Mouse (Mus musculus): ENCODE data around the gene Timm9. TPM values are rescaled to one million over a fixed set of nuclear protein-coding genes. Genes with fewer than 3 reads are reported as not detected.

Timm9 gene
- total RNA-seq (2021): 10 to 100 TPM; 29.5 to 33.9 TPM
- long read RNA-seq, experiment 1, transcript Timm9-201 (4 exons, 794 nt): minor isoform, 5 of 17 reads
- long read RNA-seq, experiment 1, transcript Timm9-207 (5 exons, 718 nt): major isoform, 12 of 17 reads
- long read RNA-seq, experiment 1, partial matches to known transcripts: 0 of 17 reads
- long read RNA-seq, experiment 1, other reads (novel, unspliced or antisense): 0 of 17 reads
- long read RNA-seq, experiment 2, transcript Timm9-207 (5 exons, 718 nt): major isoform, 11 of 17 reads
- long read RNA-seq, experiment 2, partial matches to known transcripts: 1 of 17 reads
- long read RNA-seq, experiment 2, other reads (novel, unspliced or antisense): 1 of 17 reads

DNA sequence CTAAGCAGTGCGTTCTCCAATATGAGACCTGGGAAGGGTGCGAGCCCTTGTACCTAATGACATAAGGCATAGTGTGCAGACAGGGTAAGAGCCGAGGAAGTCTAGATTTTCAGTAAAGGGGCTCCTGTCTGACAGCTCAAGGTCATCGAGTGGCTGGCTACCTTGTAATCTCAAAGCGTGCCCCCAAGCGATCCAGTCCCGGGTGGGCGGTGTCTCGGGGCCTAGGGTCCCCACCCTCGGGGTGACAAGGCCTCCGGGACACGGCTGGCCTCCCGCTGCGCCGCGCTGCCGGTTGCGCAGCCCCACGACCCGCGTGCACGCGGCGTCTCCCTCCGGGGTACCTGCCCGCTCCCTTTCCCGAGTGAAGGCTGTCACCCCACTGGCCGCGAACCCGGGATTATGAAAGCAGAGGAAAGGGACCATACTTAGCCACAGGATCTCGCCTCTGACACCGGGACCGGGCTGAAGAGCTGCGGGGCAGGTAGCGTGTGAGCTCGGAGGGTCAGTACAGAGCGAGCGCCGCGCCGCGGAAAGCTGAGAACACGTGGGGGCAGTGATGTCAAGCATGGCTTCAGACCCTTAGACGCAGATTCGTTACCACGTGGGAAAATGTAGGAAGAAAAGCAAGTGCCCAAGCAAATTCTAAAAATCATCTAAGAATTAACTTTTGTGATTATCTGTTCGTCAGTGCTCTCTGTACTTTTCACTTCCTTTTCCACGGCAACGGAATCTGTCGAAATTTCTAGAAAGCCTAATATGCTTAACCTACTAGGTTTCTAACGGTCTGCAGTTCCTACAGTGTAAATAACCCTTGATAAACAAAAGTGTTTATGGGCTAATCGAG is at the start of gene Timm9, which contains the start of gene 2700049A03Rik:
TSS of gene Timm9 (minus strand) at position 555 of the 844 bp plus-strand sequence.
TSS of gene 2700049A03Rik (plus strand) at position 719 of the 844 bp plus-strand sequence.
- intact Hi-C loops (cut with DNase I): loop anchor here (5.0 kb wide), 1 partner anchor 164 kb away; the partner anchor contains the start of gene Psma3
- DNase-seq: peak; percentile 77 to 79

DNA sequence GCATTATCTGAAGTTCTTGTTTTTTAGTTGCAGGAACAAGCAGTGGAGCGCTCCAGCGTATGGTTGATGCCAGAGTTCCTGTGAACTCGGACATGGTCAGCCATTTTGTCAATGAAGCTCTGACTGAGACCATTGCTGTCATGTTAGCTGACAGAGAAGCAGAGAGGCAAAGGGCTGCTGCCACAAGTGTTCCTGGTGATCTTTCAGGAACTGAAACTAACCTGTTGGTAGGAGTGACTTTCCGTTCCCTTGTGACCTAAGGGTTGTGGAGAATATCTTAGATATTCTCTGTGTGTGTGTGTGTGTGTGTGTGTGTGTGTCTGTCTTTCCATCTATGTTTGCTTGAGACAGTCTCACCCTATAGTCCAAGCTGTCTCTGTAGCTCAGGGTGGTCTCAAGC is 47.9 kb upstream of the Timm9 start:
- intact Hi-C loops (cut with DNase I): no loop called here
- no peak for DNase-seq

DNA sequence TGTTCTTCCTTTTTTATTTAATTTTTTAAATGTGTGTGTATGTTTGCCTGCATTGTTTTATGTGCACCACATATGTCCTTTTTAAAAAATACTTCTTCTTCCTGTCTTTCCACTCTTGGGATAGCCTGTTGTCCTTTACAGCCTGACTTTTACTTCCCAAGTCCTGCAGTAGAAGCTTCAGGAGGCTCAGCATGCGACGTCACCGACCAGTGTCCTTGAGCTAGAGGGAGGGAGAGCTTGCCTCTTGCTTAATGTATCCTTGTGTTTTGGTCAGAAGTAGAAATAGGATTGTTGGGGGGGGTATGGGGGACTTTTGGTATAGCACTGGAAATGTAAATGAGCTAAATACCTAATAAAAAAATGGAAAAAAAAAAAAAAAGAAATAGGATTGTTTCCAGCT is 47.3 kb upstream of the Timm9 start:
- intact Hi-C loops (cut with DNase I): no loop called here

DNA sequence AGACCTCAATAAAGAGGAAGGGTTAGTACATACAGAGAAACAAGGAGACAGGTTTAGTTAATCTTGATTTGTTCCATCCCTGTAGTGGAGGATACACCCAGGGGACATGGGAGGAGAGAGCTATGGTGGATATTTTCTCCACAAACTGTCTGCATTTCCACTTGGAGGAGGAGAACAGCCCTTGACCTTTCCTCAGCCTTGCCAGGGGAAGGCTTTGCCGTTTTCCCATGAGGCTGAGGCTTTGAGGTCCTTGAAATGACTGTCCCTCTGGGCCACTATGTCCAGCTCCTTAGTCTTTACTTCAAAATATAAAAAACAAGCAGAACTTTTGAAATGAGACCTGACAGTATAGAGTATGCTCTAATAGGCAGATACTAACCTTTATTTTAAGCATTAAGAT is 33.4 kb upstream of the Timm9 start:
- DNase-seq: no peak
- intact Hi-C loops (cut with DNase I): no loop called here

More for the DNA sequence above, 47.3 kb upstream of the Timm9 start:
- DNase-seq: no peak

DNA sequence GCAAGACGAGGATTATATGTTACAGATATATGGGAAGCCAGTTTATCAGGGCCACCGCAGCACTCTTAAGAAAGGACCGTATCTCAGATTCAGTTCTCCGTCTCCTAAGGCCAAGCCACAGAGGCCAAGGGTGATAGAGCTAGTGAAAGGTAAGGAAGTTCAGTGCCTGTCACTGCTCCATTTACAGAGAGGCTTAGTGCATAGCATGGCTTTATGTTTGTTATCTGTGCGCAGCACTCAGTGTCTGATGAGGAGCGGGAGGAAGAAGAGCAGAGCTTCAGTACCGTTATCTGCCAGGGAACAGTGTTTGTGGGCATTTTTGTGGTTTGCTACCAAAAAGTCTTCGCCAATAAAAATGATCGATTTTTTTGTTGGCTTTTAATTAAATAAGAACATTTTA is 27.9 kb upstream of the Timm9 start:
- intact Hi-C loops (cut with DNase I): no loop called here
- DNase-seq: no peak

DNA sequence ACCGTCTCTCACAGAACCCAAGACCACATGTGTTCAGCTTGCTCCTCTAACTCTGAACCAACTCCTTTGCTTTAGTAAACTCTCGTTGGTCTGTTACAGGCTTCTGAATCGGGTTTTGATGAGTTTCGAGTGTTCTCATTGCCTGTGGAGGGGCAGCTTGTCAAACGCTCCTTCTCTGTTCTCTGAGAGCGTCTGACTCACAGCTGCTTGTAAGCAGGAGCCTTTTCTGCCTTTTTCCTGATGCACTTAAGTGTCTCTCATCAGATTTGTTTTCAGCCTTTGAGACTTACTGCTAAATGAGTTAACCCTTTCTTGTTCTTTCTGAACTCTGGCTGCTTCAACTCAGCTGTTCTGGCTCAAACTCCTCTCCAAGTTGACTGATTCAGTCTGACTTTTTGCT is 21.5 kb upstream of the Timm9 start:
- intact Hi-C loops (cut with DNase I): no loop called here
- no peak for DNase-seq

DNA sequence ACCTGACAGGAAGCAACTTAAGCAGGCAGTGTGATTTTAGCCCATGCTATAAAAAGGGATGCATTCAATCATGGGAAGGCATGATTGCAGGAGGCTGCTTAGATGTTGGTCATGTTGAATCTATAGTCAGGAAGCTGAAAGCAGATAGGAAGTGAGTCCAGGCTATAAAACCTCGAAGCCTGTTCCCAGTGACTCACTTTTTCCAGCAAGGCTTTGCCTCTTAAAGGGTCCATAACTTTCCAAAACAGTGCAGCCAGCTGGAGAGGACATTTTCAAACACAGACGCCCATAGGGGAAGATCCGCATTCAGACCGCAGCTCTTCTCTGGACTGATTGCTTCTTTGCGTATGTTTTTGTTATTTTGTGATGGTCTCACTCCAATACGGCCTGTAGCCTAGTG is 18.5 kb upstream of the Timm9 start:
- no peak for DNase-seq
- intact Hi-C loops (cut with DNase I): no loop called here

DNA sequence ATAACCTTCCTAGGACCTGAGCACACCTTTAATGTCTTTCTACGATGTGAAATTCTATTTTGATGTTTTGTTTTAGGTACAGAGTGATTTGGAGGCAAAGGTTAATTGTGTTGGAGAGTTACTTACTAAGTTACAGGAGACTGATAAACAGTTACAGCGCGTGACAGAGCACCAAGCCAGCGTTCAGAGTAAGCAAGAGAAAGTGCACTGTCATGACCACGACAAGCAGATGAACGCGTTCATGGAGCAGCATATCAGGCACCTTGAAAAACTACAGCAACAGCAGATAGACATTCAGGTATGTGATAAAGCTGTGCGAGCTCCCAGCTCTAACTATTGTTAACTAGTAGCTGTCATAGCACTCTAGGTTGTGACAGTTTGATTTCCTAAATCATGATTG is 13.7 kb upstream of the Timm9 start:
- no peak for DNase-seq
- intact Hi-C loops (cut with DNase I): no loop called here

DNA sequence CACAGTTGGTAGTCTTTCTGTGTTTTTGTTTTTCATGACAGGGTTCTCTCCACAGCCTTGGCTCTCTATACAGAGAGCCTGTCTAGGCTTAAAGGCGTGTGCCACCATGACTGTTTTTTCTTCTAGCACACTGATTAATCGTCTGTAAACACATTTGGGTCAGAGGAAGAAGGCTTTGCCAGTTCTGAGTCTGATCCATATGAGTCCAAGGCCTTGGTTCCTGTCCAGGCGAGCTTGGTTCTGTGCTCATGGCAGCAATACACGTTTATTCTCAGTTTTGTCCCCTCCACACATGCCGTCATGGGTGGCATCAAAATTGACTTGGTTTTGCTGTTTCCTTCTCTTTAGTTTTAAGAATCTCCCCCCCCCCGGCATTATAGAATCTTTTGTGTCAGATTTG is 13.0 kb upstream of the Timm9 start:
- intact Hi-C loops (cut with DNase I): no loop called here
- no peak for DNase-seq

DNA sequence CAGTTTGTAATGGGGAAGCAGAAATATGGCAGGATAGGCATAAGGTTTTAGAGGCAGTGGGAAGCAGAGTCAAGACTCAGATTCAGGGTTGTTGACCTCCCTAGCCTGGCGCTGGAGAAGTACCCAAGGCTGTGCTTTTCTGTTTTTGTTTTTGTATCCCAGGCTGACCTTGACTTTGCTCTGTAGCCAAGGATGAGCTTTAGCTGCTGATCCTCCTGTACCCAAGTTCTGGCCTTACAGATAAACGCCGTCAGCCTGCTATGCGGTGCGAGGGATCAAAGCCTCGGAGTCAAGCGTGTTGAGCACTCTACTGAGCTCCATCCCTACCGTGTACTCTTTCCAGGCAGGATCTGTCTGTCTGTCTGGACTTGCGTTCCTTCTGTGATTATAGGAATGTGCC is 12.3 kb upstream of the Timm9 start:
- no peak for DNase-seq
- intact Hi-C loops (cut with DNase I): no loop called here

DNA sequence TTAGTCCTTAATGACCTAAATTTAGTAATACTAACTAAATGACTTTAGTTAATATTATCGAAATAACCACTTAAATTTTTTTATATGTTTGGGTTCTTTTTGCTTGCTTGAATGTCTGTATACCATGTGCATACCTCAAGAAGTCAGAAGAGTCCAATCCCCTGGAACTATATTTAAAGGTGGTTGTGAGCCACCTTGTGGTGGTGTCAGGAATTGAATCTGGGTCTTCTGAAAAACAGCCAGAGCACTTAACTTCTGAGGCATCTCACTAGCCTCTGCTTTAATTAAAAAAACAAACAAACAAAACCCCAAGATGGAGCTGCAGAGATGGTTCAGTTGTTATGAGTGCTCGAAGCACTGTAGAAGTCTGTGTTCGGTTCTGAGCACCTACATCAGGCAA is 11.2 kb upstream of the Timm9 start:
- DNase-seq: peak; percentile 39 to 59
- intact Hi-C loops (cut with DNase I): no loop called here

DNA sequence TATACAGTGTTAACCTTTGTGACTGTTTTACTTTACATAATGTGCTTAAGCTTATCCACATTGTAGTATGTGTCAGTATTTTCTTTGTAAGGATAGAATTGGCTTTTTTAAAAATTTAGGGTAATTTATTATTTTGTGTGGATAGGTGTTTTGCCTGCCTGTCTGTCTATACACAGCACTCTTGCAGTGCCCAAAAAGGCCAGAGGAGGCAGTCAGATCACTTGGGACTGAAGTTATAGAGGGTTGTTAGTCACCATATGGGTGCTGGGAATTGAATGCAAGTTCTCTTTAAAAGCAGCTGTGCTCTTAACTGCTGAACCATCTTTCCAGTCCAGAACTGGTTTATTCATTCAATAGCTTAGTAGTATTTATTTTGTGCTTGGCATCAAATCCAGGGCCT is 4.7 kb upstream of the Timm9 start:
- DNase-seq: no peak
- intact Hi-C loops (cut with DNase I): no loop called here

DNA sequence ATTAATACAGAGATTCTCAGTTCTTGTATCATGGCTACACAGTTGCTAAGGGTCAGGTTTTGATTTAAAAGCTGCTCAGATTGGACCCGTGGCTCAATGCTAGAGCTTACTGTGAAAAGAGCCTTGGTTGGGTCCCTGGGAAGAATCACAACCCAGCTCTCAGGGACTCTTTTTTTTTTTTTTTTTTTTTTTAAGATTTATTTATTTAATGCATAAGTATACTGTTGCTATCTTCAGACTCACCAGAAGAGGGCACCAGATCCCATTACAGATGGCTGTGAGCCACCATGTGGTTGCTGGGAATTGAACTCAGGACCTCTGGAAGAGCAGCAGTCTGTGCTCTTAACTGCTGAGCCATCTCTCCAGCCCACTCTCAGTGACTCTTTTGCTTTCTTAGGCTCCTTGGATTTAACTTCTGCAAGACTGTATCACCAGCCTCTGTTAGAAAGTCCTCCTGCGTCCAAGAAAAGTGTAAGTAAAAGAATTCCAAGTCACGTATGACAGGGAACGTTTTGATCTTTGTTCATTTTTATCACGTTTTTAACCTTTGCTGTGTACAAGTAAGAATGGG is 2.9 kb upstream of the Timm9 start:
- intact Hi-C loops (cut with DNase I): loop anchor here (5.0 kb wide), 1 partner anchor 167 kb away; the partner anchor contains the start of gene Psma3
- DNase-seq: no peak

DNA sequence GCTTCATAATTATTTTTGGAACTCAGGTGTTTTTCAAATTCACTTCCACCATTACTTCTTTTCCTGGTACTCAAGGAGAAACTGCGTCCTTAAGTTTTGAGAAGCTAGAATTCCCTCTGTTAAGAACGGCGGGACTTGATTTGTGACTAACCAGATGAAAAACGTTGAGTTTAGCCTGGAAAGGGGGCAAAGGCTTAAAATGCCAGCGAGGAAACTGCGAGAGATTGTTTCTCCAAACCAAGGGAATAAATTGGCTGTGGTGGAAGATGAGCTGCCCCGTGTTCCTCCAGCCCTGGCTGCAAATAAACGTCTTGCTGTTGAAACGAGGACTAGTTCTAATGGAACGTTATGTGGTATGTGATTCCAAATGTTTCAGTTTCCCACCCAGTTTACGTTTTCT is 1.2 kb upstream of the Timm9 start:
- intact Hi-C loops (cut with DNase I): loop anchor here (5.0 kb wide), 1 partner anchor 165 kb away; the partner anchor contains the start of gene Psma3
- DNase-seq: no peak

DNA sequence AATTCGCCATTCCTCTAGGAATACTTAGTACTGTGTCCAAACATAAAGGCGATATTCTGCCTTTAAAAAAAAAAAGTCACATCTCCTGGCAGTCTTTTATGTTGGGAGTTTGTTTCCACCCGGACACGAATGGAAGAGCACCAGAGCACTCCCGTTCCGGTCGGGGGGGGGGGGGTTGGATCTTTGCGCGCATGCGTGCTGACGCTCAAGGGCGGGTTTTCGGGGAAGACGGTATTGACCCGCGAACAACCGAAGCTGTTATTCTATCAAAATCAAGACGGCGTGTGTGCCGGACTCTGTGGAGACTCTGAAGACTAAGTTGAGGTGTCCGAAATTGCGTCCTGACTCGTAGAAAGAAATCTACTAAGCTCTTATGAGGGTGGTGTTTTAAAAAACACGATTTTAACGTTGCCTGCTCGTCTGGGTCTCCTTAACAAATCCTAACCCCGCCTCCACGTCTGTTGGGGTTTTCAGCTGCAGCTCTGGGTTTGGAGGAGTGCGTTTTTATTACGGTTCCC is 549 bp upstream of the Timm9 start:
- DNase-seq: peak; percentile 85 to 87
- intact Hi-C loops (cut with DNase I): loop anchor here (5.0 kb wide), 1 partner anchor 165 kb away; the partner anchor contains the start of gene Psma3

DNA sequence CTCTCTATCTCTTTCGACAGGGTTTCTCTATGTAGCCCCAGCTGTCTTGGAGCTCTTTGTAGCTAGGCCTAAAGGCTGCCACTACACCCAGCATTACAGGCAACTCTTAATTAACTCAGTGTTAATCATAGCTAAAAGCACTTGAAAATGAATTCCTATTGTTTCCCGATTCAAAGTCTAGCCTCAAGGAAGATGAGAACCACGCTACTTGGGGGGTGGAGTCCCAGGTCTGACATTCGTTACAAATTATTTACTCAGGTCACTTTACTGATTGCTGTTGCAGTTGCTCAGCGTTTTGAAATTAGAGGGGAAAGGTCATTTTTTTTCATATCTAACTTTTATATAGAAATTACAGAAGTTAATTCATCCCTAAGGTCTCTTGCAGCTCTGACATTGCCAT is 903 bp downstream of the Timm9 start:
- intact Hi-C loops (cut with DNase I): loop anchor here (5.0 kb wide), 1 partner anchor 163 kb away; the partner anchor contains the start of gene Psma3
- DNase-seq: no peak

DNA sequence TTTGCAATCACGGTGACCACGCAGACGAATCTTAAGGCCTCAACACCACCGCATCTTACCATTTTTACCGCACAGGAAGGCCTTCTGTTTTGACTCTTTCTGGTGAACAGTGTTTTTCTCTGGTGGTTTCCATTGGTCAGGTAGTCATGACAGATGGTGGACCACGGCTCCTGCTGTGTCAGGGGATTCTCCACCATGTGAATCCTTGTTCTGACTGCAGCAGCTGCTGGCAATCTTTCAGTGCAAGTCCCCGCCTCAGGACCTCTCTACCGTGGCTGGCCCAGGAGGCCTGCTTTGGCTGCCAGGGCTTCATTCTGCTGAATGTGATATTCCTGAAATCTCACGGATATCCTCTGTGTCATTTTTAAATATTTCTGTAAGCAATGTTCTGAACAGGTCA is 13.2 kb downstream of the Timm9 start:
- intact Hi-C loops (cut with DNase I): no loop called here
- no peak for DNase-seq

DNA sequence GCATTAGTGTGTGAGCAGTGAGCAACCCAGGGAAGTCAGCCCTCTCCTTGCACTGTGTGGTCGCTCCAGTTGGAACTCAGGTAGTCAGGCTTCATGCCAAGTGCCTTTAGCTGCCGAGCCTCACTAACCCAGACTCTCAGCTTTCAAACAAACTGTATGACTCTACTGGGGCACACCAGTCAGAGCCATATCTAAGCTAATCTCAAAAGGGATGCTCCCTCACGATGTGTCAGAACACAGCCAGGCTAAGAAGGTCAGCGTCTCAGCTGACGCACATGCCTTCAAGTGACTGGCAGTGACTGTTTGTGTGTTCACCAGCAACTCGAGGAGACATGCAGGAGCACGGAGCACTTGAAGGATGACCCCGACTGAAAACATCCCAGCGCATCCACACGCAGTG is 13.8 kb downstream of the Timm9 start:
- no peak for DNase-seq
- intact Hi-C loops (cut with DNase I): no loop called here

DNA sequence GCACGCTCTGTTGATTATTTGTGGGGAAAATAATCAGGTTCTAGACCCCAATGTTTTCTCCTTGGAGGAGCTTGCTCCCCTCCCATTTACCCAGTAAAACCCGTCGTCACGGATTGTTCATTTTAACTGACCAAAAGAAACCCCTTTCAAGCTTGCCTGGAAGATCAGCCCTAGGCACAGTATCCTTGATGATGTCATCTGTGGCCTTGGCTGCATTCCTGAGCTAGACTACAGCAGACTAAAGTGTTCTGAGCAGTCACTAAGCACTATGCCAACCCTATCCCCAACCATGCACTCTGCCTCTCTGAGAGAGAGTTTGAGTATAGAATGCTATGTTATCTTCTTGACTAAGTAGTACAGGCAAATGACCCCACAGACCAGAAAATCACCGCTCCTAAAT is 20.1 kb downstream of the Timm9 start:
- intact Hi-C loops (cut with DNase I): no loop called here
- DNase-seq: no peak

DNA sequence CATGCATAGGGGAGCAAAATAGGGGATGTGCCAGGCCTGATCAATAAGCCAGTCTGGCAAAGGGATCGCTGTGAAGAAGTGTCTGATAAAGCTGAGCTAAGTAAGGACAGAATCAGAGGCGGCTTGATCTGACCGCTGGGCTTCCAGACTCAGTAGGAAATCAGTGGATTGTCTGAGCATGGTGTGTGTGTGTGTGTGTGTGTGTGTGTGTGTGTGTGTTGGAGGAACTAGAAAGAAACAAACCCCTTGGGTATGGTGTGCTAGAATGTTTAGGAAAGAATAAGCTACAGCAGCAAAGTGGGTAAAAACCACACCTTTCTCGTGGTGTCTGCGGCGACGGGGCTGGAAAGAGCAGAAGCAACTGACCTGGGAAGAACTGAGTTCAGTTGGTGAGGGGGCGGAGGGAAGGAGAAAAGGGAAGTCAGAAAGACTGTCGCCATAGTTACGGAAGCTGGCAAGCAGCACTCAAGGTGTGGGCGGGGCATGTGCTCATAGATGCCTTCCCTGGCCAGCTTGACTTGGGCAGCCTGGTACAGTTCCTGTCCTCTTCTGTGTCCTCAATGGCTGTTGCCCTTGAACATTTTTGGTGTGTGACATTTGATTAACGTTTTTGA is 22.7 kb downstream of the Timm9 start:
- intact Hi-C loops (cut with DNase I): no loop called here
- peak; percentile 19 to 20 for DNase-seq
